Mouse (Mus musculus) gastrocnemius, adult 18-20 months (tissue): ENCODE measurements around the gene Olfr170. TPM values are rescaled to one million over a fixed set of nuclear protein-coding genes. Genes with fewer than 3 reads are reported as not detected.
"Not testable (repeated sequence)": the region's sequence is repeated elsewhere in the genome, so short reads cannot be mapped to it uniquely, and the experiment has no call there.

ENCODE experiments used
- DNase-seq: peaks from one replicate; pipeline ENCODE4 v3.0.0; 2021; ENCODE audit warnings: low spot score
- long read RNA-seq, 2 experiments: library from polyadenylated mRNA; stranded (forward); transcript quantifications; one replicate each; pipeline ENCODE4 v2.0.0; 2021
- total RNA-seq, 2 experiments: library from RNA; stranded (reverse); gene quantifications; 2 replicates each; pipeline ENCODE4 v1.2.3; 2021

Olfr170 gene
- not detected for total RNA-seq
- long read RNA-seq, experiment 1 = 0 reads
- long read RNA-seq, experiment 2 = 0 reads

- not testable (repeated sequence) for DNase-seq
These were observed at the start of gene Olfr170 for GRCm38 (mm10) chr16:19611782-19612181. Gene Olfr170 (minus strand): TSS chr16:19611882.

GRCm38 (mm10) chr16:19629816-19630215 lies 18.1 kb upstream of the Olfr170 start, which contains the start of gene Olfr171:
Gene Olfr171 (minus strand): TSS chr16:19629916.
- DNase-seq = no peak

- no peak for DNase-seq
These were observed 8.5 kb downstream of the Olfr170 start for GRCm38 (mm10) chr16:19603166-19603565.

- DNase-seq = not testable (repeated sequence)
These were observed 40.0 kb downstream of the Olfr170 start, which contains the start of gene Olfr169 for GRCm38 (mm10) chr16:19571709-19572108. Gene Olfr169 (minus strand): TSS chr16:19571809.

Other genes starting within 250 kb of the Olfr170 start
- not detected for gene Olfr165, start 188.7 kb downstream of the Olfr170 start, total RNA-seq
- gene Olfr166, start 128.2 kb downstream of the Olfr170 start, total RNA-seq = not detected
- gene Olfr167, start 89.6 kb downstream of the Olfr170 start, total RNA-seq = not detected
- not detected for gene Olfr168, start 76.3 kb downstream of the Olfr170 start, total RNA-seq
- not detected for gene Olfr169, start 40.1 kb downstream of the Olfr170 start, total RNA-seq
- gene Olfr171, start 18.0 kb upstream of the Olfr170 start, total RNA-seq = not detected
- gene Lamp3, start 94.5 kb upstream of the Olfr170 start, total RNA-seq = under 1 TPM in 1 of 2 experiments, not detected in 1; 0.07 TPM
- under 1 TPM; 0.05 TPM for gene B3gnt5, start 148.3 kb upstream of the Olfr170 start, total RNA-seq